Mouse (Mus musculus): Measurements from ENCODE around the gene Itprip.

DNA sequence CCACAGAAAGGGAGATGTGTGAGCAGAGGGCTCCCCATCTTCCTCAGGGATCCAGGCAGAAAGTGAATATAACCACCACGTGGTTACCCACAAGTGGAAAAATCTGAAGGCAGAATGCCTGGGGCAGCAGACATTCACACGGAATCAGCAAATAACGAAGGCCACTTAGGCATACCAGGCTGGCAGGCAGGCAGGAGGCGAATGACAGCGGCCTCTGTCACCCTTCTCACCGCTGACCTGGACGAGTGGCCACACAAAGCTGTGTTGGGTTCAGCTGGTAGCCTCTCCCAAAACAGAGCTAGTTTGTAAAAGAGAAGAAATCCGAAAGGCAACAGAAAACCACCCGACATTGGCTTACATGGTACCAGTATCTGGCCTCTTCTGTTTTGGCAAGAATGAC lies 1.1 kb downstream of the Itprip start:
- no peak for TF ChIP-seq CTCF (IDR thresholded peaks at IDR 0.05; ENCODE audit: low read depth, low read length)
- TF ChIP-seq GATA1 (IDR thresholded peaks at IDR 0.05; ENCODE audit: borderline replicate concordance, low read length), result no peak
- no peak for TF ChIP-seq TAL1 (conservative IDR thresholded peaks at IDR 0.05; ENCODE audit: low read depth, low read length)
- no peak for TF ChIP-seq GATA2 (IDR thresholded peaks at IDR 0.05; ENCODE audit: borderline replicate concordance, low read depth, low read length)
